Mouse (Mus musculus): Measurements from ENCODE around the gene Chmp2a. TPM values are rescaled to one million over a fixed set of nuclear protein-coding genes. Genes with fewer than 3 reads are reported as not detected.

Chmp2a gene
- polyA plus RNA-seq, 1 experiment from 2014 or later = 179 TPM

GRCm38 (mm10) chr7:13033451-13034147 lies 1.0 kb downstream of the Chmp2a start:
- Histone ChIP-seq H3K36me3 (peaks cover 68% of the 10 kb centered on the region), H3K9ac (peak overlapping the region; percentile 67), H3K9me3 (replicated peaks) (no peaks in the 10 kb centered on the region), H3K4me1 (peaks cover 42% of the 10 kb centered on the region), H3K4me3 (replicated peaks) (peak overlapping the region; percentile 65), H3K27ac (replicated peaks) (peak overlapping the region; percentile 95), H3K4me2 (replicated peaks) (peak overlapping the region; percentile 84), H3K27me3 (no peaks in the 10 kb centered on the region)
- 42% methylated on average over 13 of the region's 13 CpGs for WGBS
- ATAC-seq (ENCODE audit: insufficient number of reproducible peaks, low FRiP score, low TSS enrichment, low read depth) = no peak

- no peak for ATAC-seq (ENCODE audit: insufficient number of reproducible peaks, low FRiP score, low TSS enrichment, low read depth)
- Histone ChIP-seq H3K9ac (no peak overlapping the region), H3K36me3 (peaks cover 79% of the 10 kb centered on the region), H3K4me1 (peaks cover 41% of the 10 kb centered on the region), H3K27me3 (no peaks in the 10 kb centered on the region), H3K27ac (replicated peaks) (no peak overlapping the region), H3K9me3 (replicated peaks) (no peaks in the 10 kb centered on the region), H3K4me3 (replicated peaks) (no peak overlapping the region), H3K4me2 (replicated peaks) (no peak overlapping the region)
- 89% methylated on average over 7 of the region's 7 CpGs for WGBS
Measured at GRCm38 (mm10) chr7:13032541-13032940, 2.1 kb downstream of the Chmp2a start.

DNA sequence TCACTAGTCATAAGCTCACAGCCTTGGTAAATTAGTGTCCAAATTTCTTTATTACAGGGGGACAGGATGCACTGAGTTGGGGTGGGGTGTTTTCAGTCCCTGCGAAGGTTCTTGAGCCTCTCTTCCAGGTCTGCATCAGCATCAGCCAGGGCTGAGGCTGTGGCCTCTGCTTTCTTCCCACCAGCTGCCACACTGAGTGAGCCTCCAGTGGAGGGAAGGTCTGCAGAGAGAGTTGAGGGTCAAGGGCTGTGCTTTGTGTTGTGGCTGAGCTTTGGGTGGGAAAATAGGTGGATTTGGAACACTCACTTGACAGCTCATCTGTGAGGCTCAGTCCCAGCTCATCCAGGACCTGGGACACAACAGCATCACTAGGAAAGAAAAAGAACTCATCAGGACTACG lies 2.6 kb downstream of the Chmp2a start:
- Histone ChIP-seq H3K36me3 (peaks cover 84% of the 10 kb centered on the region), H3K4me2 (replicated peaks) (no peak overlapping the region), H3K9me3 (replicated peaks) (no peaks in the 10 kb centered on the region), H3K4me3 (replicated peaks) (no peak overlapping the region), H3K4me1 (peaks cover 44% of the 10 kb centered on the region), H3K9ac (no peak overlapping the region), H3K27ac (replicated peaks) (no peak overlapping the region), H3K27me3 (no peaks in the 10 kb centered on the region)
- ATAC-seq (ENCODE audit: insufficient number of reproducible peaks, low FRiP score, low TSS enrichment, low read depth) = no peak
- WGBS = 69% methylated on average over 2 of the region's 2 CpGs

DNA sequence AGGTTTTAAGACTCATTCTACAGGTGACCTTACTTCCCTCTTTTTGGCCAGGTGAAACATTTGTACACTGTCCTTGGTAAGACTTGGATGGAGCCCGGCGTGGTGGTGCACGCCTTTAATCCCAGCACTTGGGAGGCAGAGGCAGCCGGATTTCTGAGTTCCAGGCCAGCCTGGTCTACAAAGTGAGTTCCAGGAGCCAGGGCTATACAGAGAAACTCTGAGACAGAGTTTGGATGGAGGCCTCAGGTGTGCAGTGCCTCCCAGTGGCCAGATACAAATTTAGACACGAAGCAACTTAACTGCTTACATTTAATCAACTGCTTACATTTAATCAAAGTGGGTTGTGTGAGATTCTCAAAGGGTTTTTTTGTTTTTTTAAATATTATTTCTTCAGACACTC lies 3.5 kb downstream of the Chmp2a start:
- no peak overlapping the region for H3K4me3 ChIP-seq (replicated peaks)
- no peak for ATAC-seq (ENCODE audit: insufficient number of reproducible peaks, low FRiP score, low TSS enrichment, low read depth)

GRCm38 (mm10) chr7:13028986-13029385 lies 5.6 kb downstream of the Chmp2a start:
- Histone ChIP-seq H3K36me3 (peaks cover 84% of the 10 kb centered on the region), H3K4me2 (replicated peaks) (no peak overlapping the region), H3K9me3 (replicated peaks) (no peaks in the 10 kb centered on the region), H3K4me3 (replicated peaks) (no peak overlapping the region), H3K27me3 (no peaks in the 10 kb centered on the region), H3K4me1 (peaks cover 36% of the 10 kb centered on the region), H3K27ac (replicated peaks) (0 out of 2 replicates have a peak overlapping the region, but pooled peaks have one; percentile 11), H3K9ac (no peak overlapping the region)
- WGBS = 94% methylated on average over 4 of the region's 4 CpGs
- ATAC-seq (ENCODE audit: insufficient number of reproducible peaks, low FRiP score, low TSS enrichment, low read depth) = no peak

More for the DNA sequence above, 3.5 kb downstream of the Chmp2a start:
- WGBS = 74% methylated on average over 5 of the region's 5 CpGs
- H3K36me3 ChIP-seq = peaks cover 89% of the 10 kb centered on the region
- no peak overlapping the region for H3K4me2 ChIP-seq (replicated peaks)
- H3K4me1 ChIP-seq = peaks cover 44% of the 10 kb centered on the region
- H3K27me3 ChIP-seq = no peaks in the 10 kb centered on the region
- H3K9me3 ChIP-seq (replicated peaks) = no peaks in the 10 kb centered on the region
- no peak overlapping the region for H3K27ac ChIP-seq (replicated peaks)
- no peak overlapping the region for H3K9ac ChIP-seq

DNA sequence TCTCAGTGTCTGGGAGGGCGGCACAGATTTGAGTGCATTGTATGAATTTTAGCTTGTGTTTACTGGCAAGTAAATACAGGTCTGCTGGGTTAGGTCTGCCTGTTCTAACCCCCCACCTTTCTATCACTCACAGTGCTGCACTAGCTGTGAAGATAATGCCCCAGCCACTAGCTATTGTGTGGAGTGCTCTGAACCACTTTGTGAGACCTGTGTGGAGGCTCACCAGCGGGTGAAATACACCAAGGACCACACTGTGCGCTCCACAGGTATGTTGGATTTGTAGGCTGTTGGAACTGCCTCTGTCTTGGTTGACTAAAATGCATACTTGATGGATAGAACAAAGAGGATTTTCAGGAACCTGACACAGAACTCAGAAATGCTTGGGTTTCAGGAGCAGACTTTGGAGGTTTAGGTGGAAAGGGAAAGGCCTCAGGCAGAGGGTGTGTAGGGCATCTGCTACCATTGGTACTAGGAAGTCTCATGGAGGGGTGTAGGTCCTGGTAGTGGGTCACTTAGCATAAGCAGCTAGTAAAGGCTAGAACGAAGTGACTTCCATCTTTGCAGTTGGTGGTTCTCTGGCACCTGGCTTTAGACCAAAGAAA lies 9.0 kb downstream of the Chmp2a start:
- 26% methylated on average over 4 of the region's 4 CpGs for WGBS
- Histone ChIP-seq H3K36me3 (peaks cover 54% of the 10 kb centered on the region), H3K4me1 (peaks cover 26% of the 10 kb centered on the region), H3K9ac (peak overlapping the region; percentile 97), H3K27ac (replicated peaks) (peak overlapping the region; percentile 100; the same call in 1 of the 2 replicates), H3K4me2 (replicated peaks) (peak overlapping the region; percentile 85), H3K27me3 (no peaks in the 10 kb centered on the region), H3K4me3 (replicated peaks) (peak overlapping the region; percentile 91), H3K9me3 (replicated peaks) (no peaks in the 10 kb centered on the region)
- no peak for ATAC-seq (ENCODE audit: insufficient number of reproducible peaks, low FRiP score, low TSS enrichment, low read depth)

GRCm38 (mm10) chr7:13024805-13025204 lies 9.8 kb downstream of the Chmp2a start:
- under 1% methylated on average over 42 of the region's 44 CpGs for WGBS
- peak overlapping the region; percentile 100 for H3K27ac ChIP-seq (replicated peaks)
- ATAC-seq (ENCODE audit: insufficient number of reproducible peaks, low FRiP score, low TSS enrichment, low read depth) = peak; percentile 68

DNA sequence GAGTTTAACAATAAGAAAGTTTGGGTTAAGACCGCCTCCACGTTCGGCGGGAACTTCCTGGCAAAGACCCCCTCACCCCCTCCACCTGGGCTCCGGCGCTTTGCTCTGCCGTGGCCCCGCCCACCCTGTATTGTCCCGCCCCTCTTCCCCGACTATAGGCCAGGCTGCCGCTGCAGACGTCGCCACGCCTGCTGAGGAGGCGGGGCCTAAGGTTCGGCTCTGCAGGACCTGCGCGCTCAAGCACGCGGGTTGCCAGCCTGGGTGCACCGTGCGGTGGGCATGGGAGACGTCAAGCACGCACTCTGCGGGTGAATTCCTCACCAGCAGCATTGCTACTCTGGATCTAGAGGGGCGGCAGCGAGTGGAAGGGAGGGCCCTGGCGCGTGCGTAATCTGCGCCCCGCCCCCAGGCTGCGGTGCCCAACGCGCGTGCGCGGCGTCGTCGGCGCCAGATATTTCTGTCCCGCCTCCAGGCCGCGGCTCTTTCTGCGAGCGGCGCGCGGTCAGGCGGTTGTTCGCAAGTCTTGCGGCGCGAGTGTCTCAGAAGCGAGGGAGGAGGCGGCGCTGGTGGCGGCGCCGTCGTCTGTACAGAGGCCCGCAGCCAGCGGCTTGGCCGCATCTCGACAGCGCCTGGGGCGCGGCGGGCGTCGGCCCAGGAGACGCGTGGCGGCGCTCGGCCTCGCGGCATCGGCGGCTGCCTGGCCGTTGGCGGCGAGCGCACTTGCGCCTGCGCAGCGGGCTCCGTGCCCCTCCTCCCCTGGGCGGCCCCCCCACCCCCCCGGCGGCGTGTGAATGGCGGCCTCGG lies 10.5 kb downstream of the Chmp2a start:
- Histone ChIP-seq H3K4me1 (peaks cover 26% of the 10 kb centered on the region), H3K9ac (peak overlapping the region; percentile 97), H3K36me3 (peaks cover 39% of the 10 kb centered on the region), H3K9me3 (replicated peaks) (no peaks in the 10 kb centered on the region), H3K4me3 (replicated peaks) (peak overlapping the region; percentile 91), H3K27ac (replicated peaks) (peak overlapping the region; percentile 100), H3K27me3 (no peaks in the 10 kb centered on the region), H3K4me2 (replicated peaks) (peak overlapping the region; percentile 85)
- ATAC-seq (ENCODE audit: insufficient number of reproducible peaks, low FRiP score, low TSS enrichment, low read depth) = peak; percentile 90
- WGBS = under 1% methylated on average over 90 of the region's 95 CpGs

More at GRCm38 (mm10) chr7:13024805-13025204, 9.8 kb downstream of the Chmp2a start:
- Histone ChIP-seq H3K36me3 (peaks cover 46% of the 10 kb centered on the region), H3K9me3 (replicated peaks) (no peaks in the 10 kb centered on the region), H3K9ac (peak overlapping the region; percentile 97), H3K4me1 (peaks cover 26% of the 10 kb centered on the region), H3K4me2 (replicated peaks) (peak overlapping the region; percentile 85), H3K4me3 (replicated peaks) (peak overlapping the region; percentile 91), H3K27me3 (no peaks in the 10 kb centered on the region)

GRCm38 (mm10) chr7:13022773-13023535 lies 11.7 kb downstream of the Chmp2a start:
- no peaks in the 10 kb centered on the region for H3K27me3 ChIP-seq
- H3K36me3 ChIP-seq = peaks cover 27% of the 10 kb centered on the region
- ATAC-seq (ENCODE audit: insufficient number of reproducible peaks, low FRiP score, low TSS enrichment, low read depth) = peak; percentile 67
- H3K9ac ChIP-seq = peak overlapping the region; percentile 29
- peak overlapping the region; percentile 85 for H3K4me2 ChIP-seq (replicated peaks)
- H3K27ac ChIP-seq (replicated peaks) = peak overlapping the region; percentile 100
- H3K9me3 ChIP-seq (replicated peaks) = no peaks in the 10 kb centered on the region
- H3K4me3 ChIP-seq (replicated peaks) = peak overlapping the region; percentile 91
- H3K4me1 ChIP-seq = peaks cover 26% of the 10 kb centered on the region
- 3% methylated on average over 31 of the region's 31 CpGs for WGBS

DNA sequence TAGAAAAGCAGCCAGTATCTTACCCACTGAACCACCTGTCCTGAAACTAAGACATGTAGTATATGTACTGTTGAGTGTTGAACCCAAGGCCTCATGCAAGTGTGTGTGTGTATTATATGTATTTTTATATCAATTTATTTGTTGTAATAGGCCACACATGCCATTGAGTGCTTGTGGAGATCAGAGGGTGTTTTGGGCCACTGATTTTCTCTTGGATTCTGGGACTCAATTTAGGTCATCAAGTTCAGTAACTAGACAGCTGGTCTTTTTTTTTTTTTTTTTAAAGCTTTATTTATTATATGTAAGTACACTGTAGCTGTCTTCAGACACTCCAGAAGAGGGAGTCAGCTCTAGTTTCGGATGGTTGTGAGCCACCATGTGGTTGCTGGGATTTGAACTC lies 19.4 kb downstream of the Chmp2a start:
- Histone ChIP-seq H3K4me2 (replicated peaks) (no peak overlapping the region), H3K9me3 (replicated peaks) (no peaks in the 10 kb centered on the region), H3K4me3 (replicated peaks) (no peak overlapping the region), H3K27me3 (no peaks in the 10 kb centered on the region), H3K4me1 (peaks cover 4% of the 10 kb centered on the region), H3K27ac (replicated peaks) (no peak overlapping the region), H3K36me3 (no peaks in the 10 kb centered on the region), H3K9ac (no peak overlapping the region)
- WGBS = 72% methylated on average over 1 of the region's 1 CpGs
- ATAC-seq (ENCODE audit: insufficient number of reproducible peaks, low FRiP score, low TSS enrichment, low read depth) = no peak

Measured in embryonic facial prominence, embryonic 15.5 days (tissue).